Mouse (Mus musculus): ENCODE measurements around the gene 2610301B20Rik. TPM values are rescaled to one million over a fixed set of nuclear protein-coding genes. Genes with fewer than 3 reads are reported as not detected.
A peak's percentile ranks its signal among the peaks of the same experiment; 100 is the strongest.
"Not testable (repeated sequence)": the region's sequence is repeated elsewhere in the genome, so short reads cannot be mapped to it uniquely, and the experiment has no call there.

The 2610301B20Rik gene
- polyA plus RNA-seq, 1 experiment from 2014 or later, result 29.7 TPM

DNA sequence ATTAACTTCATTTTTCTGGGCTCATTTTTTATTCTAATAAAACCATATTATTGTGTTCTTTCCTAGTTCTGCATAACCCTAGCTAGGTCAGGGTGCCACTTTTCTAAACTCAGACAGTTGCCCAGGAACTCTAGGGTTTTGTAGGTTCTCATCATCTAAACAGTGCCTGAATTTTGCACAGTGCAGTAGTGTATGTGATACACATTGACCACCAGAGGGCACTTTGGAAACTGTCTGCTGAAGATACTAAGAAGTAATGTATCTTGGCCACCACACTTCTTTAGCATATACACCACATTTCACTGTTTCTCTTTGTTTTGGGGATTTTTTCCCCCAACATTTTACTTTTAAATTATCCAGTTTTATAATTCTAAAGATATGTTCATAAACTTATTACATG lies 22.6 kb downstream of the 2610301B20Rik start:
- Histone ChIP-seq H3K4me2 (replicated peaks; ENCODE audit: low read depth, low read length) (no peak overlapping the region), H3K9ac (replicated peaks; ENCODE audit: low read length) (no peak overlapping the region), H3K36me3 (ENCODE audit: insufficient read depth, low read length) (peaks cover 14% of the 10 kb centered on the region; the same call in 1 of the 2 replicates), H3K27ac (ENCODE audit: low read length) (no peak overlapping the region), H3K4me1 (ENCODE audit: insufficient read depth, low read length) (no peaks in the 10 kb centered on the region), H3K4me3 (ENCODE audit: low read length) (no peak overlapping the region), H3K9me3 (ENCODE audit: low read length) (no peaks in the 10 kb centered on the region), H3K27me3 (ENCODE audit: insufficient read depth, low read length) (no peaks in the 10 kb centered on the region)
- peak; percentile 65; the same call in 1 of the 2 replicates for ATAC-seq (ENCODE audit: low FRiP score, low TSS enrichment)

DNA sequence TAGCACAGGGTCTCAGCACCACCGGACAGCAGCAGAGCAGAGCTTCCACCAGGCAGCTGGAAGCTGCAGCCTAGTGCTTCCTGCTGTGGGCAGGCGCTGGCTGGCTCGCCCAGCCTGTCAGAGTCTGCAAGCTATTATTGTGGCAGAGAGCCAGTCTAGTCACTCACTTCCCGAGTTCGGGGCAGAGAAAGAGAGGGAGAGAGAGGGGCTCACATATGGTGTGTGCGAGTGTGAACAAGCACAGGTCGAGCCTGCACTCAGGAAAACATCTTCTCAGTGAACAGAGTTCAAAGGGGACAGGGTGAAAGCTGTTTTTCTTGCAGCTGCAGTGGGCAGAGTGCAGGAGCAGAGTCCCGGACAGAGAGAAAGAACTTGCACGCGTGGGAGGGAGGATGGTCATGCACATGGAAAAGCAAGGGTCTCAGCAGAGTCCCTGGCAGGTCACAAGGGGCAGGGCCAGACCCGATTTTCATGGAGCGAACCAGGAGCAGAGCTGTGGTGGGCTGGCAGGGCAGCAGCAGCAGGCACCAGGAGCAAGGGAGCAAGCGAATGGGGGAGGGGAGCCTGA lies 31.0 kb downstream of the 2610301B20Rik start:
- Histone ChIP-seq H3K4me3 (ENCODE audit: low read length) (peak overlapping the region; percentile 22), H3K27me3 (ENCODE audit: insufficient read depth, low read length) (no peaks in the 10 kb centered on the region), H3K4me2 (replicated peaks; ENCODE audit: low read depth, low read length) (peak overlapping the region; percentile 41), H3K4me1 (ENCODE audit: insufficient read depth, low read length) (peaks cover 8% of the 10 kb centered on the region), H3K27ac (ENCODE audit: low read length) (no peak overlapping the region), H3K9me3 (ENCODE audit: low read length) (no peaks in the 10 kb centered on the region), H3K9ac (replicated peaks; ENCODE audit: low read length) (peak overlapping the region; percentile 40), H3K36me3 (ENCODE audit: insufficient read depth, low read length) (no peaks in the 10 kb centered on the region)
- ATAC-seq (ENCODE audit: low FRiP score, low TSS enrichment), result peak; percentile 84
- WGBS, result 5% methylated on average over 13 of the region's 13 CpGs

DNA sequence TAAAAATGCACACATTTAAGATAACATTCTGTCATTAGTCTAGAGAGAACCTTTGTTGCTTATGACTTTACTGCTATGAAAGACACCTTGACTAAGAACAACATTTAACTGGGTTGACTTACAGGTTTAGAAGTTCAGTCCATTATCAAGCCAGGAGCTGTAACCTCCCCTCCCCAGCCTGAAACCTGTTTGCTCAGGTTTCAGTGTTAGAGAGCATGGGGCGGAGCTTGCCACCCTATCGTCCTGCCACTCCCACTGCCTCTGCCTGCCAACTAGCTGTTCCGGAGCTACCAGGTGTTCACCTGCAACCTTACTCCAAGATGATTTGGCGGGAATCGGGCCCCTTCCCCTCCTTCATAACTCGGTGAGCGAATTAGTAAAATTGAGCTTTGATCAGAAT lies 37.1 kb downstream of the 2610301B20Rik start:
- not testable (repeated sequence) for H3K36me3 ChIP-seq (ENCODE audit: insufficient read depth, low read length); H3K27me3 ChIP-seq (ENCODE audit: insufficient read depth, low read length); H3K27ac ChIP-seq (ENCODE audit: low read length); H3K4me3 ChIP-seq (ENCODE audit: low read length); H3K9ac ChIP-seq (replicated peaks; ENCODE audit: low read length); ATAC-seq (ENCODE audit: low FRiP score, low TSS enrichment); H3K4me1 ChIP-seq (ENCODE audit: insufficient read depth, low read length); H3K4me2 ChIP-seq (replicated peaks; ENCODE audit: low read depth, low read length); H3K9me3 ChIP-seq (ENCODE audit: low read length)
- WGBS, result 42% methylated on average over 7 of the region's 7 CpGs

DNA sequence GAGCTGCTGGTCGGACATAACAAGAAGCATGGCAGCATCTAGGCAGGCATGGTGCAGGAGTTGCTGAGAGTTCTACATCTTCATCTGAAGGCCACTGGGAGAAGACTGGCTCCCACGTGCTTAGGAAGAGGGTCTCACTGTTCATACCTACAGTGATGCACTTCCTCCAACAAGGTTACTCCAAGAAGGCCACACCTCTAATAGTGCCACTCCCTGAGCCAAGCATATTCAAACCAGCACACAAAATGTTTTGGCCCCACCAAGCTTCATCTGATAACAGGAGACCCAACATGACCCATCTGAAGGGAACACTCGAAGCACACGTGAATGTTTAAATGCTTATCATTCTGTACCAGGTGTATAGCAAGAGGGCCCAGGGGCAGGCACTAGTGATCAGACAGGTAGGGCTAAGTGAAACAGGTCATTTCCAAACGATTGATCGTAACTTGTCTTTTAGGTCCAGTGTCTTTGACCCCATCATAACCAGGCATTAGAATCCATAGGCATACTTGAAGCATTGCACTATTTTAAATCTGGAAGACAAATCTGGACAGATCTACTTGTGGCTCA lies 37.7 kb downstream of the 2610301B20Rik start:
- Histone ChIP-seq H3K9ac (replicated peaks; ENCODE audit: low read length) (no peak overlapping the region), H3K4me2 (replicated peaks; ENCODE audit: low read depth, low read length) (no peak overlapping the region), H3K4me1 (ENCODE audit: insufficient read depth, low read length) (no peaks in the 10 kb centered on the region), H3K27me3 (ENCODE audit: insufficient read depth, low read length) (no peaks in the 10 kb centered on the region), H3K36me3 (ENCODE audit: insufficient read depth, low read length) (no peaks in the 10 kb centered on the region), H3K9me3 (ENCODE audit: low read length) (no peaks in the 10 kb centered on the region), H3K27ac (ENCODE audit: low read length) (no peak overlapping the region), H3K4me3 (ENCODE audit: low read length) (no peak overlapping the region)
- no peak for ATAC-seq (ENCODE audit: low FRiP score, low TSS enrichment)
- WGBS, result 83% methylated on average over 6 of the region's 6 CpGs

DNA sequence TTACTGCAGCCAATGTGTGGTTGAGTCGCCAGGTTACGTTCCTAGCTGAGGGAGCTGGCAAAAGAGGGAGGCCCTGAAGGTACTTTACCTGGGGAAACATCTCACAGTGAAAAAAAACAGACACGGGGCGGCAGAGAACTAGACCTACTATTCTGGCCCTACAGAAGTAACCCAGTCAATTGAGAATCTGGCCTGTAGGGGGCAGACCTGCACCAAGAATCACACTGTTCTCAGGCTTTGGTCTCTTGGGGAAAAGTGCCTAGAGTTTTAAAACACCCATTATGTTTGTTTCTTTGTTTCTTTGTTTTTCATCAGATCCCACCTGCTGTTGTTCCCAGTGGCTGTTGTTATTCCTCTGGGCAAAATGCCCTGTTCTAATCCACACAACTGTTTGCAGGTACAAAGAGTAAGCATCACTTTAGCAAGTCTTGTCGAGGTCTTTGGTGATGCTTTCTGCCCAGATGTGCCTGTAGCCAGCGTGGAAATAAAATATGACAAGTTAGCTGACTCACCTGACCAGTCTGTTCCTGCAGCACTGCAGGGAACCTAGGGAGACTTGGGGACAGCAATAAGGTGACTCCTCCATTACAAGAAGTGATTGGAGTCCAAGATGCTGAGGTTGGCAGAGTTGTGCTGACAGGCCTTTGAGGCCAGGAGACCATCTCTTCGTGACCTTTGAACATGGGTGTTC lies 38.5 kb downstream of the 2610301B20Rik start:
- no peaks in the 10 kb centered on the region for H3K27me3 ChIP-seq (ENCODE audit: insufficient read depth, low read length)
- H3K4me2 ChIP-seq (replicated peaks; ENCODE audit: low read depth, low read length), result no peak overlapping the region
- H3K27ac ChIP-seq (ENCODE audit: low read length), result no peak overlapping the region
- WGBS, result 30% methylated on average over 7 of the region's 7 CpGs
- ATAC-seq (ENCODE audit: low FRiP score, low TSS enrichment), result peak; percentile 83
- no peaks in the 10 kb centered on the region for H3K4me1 ChIP-seq (ENCODE audit: insufficient read depth, low read length)
- H3K36me3 ChIP-seq (ENCODE audit: insufficient read depth, low read length), result no peaks in the 10 kb centered on the region
- H3K9ac ChIP-seq (replicated peaks; ENCODE audit: low read length), result no peak overlapping the region
- H3K9me3 ChIP-seq (ENCODE audit: low read length), result no peaks in the 10 kb centered on the region
- H3K4me3 ChIP-seq (ENCODE audit: low read length), result no peak overlapping the region

DNA sequence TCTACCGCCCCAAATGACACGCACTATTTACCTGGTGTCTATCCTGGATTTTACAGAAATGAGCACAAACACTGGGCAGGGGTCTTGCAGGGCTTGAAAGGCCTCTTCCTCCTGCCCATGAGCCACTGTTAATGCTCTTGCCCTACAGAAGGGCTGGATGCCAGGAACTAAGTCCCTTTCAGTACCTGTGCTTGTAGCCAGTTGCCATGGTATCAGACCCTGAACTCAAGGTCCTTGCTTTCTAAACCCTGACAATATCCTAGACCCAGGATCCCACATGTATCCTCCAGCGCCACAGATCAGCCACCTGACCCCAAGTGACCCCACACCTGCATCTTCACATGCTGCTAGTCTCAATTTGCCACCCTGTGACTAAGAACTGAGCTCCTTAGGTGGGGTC lies 39.1 kb downstream of the 2610301B20Rik start:
- H3K27me3 ChIP-seq (ENCODE audit: insufficient read depth, low read length), result no peaks in the 10 kb centered on the region
- no peak overlapping the region for H3K9ac ChIP-seq (replicated peaks; ENCODE audit: low read length)
- H3K4me3 ChIP-seq (ENCODE audit: low read length), result no peak overlapping the region
- no peaks in the 10 kb centered on the region for H3K4me1 ChIP-seq (ENCODE audit: insufficient read depth, low read length)
- no peak overlapping the region for H3K4me2 ChIP-seq (replicated peaks; ENCODE audit: low read depth, low read length)
- WGBS, result 85% methylated on average over 3 of the region's 3 CpGs
- H3K9me3 ChIP-seq (ENCODE audit: low read length), result no peaks in the 10 kb centered on the region
- ATAC-seq (ENCODE audit: low FRiP score, low TSS enrichment), result peak; percentile 50
- no peaks in the 10 kb centered on the region for H3K36me3 ChIP-seq (ENCODE audit: insufficient read depth, low read length)
- no peak overlapping the region for H3K27ac ChIP-seq (ENCODE audit: low read length)

DNA sequence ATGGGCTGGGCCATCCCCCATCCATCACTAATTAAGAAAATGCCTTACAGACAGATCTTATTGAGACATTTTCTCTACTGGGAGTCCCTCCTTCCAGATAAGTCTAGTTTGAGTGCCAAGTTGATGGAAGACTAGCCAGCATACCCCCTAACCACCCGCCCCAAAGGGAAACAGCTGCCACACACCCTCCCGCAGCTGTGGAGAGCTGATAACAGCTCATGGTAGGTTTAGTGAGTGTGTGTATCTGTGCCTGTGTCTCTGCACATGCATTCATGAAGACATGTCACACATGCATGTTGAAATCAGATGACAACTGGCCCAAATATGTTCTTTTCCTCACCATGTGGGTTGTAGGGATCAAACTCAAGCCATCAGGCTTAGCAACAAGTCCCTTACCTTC lies 40.5 kb downstream of the 2610301B20Rik start:
- Histone ChIP-seq H3K9me3 (ENCODE audit: low read length) (no peaks in the 10 kb centered on the region), H3K27me3 (ENCODE audit: insufficient read depth, low read length) (no peaks in the 10 kb centered on the region), H3K36me3 (ENCODE audit: insufficient read depth, low read length) (no peaks in the 10 kb centered on the region), H3K27ac (ENCODE audit: low read length) (no peak overlapping the region), H3K4me2 (replicated peaks; ENCODE audit: low read depth, low read length) (no peak overlapping the region), H3K4me3 (ENCODE audit: low read length) (no peak overlapping the region), H3K4me1 (ENCODE audit: insufficient read depth, low read length) (peaks cover 6% of the 10 kb centered on the region; the same call in 1 of the 2 replicates), H3K9ac (replicated peaks; ENCODE audit: low read length) (no peak overlapping the region)
- WGBS, result 81% methylated on average over 2 of the region's 2 CpGs
- no peak for ATAC-seq (ENCODE audit: low FRiP score, low TSS enrichment)

DNA sequence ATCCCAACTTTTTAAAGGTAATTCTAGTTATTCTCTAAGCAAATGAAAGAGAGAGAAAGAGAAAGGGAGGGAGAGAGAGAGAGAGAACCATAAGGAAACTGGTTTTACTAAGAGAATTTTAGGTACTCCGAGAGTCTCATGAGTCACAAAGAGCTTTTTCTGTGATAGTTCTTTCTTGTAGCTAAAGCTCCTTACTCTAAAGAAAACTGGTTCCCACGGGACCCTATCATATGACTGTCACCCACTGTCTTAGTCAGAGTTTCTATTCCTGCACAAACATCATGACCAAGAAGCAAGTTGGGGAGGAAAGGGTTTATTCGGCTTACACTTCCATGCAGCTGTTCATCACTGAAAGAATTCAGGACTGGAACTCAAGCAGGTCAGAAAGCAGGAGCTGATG lies 41.0 kb downstream of the 2610301B20Rik start:
- Histone ChIP-seq H3K9me3 (ENCODE audit: low read length) (no peaks in the 10 kb centered on the region), H3K9ac (replicated peaks; ENCODE audit: low read length) (no peak overlapping the region), H3K4me1 (ENCODE audit: insufficient read depth, low read length) (peaks cover 6% of the 10 kb centered on the region; the same call in 1 of the 2 replicates), H3K27me3 (ENCODE audit: insufficient read depth, low read length) (no peaks in the 10 kb centered on the region), H3K27ac (ENCODE audit: low read length) (no peak overlapping the region), H3K36me3 (ENCODE audit: insufficient read depth, low read length) (no peaks in the 10 kb centered on the region), H3K4me2 (replicated peaks; ENCODE audit: low read depth, low read length) (no peak overlapping the region), H3K4me3 (ENCODE audit: low read length) (no peak overlapping the region)
- no peak for ATAC-seq (ENCODE audit: low FRiP score, low TSS enrichment)
- WGBS, result 83% methylated on average over 3 of the region's 3 CpGs

DNA sequence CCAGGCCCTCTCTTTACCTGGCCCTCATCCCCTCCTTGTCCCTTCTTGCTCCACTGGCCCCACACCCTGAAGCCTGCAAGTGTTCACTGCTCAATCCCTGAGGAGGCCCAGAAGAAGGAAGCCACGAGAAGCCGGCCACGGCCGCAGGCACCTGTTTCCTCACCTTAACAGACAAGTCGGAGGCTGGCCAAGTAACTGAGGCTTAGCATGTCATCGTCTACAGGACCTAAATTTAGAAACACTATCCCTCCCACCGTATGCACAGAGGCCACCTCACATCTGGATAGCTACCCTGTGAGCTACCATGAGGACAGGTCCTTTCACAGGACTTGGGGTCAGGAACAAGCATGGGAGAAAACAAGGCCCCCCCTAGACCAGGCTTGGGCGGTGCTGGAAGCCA lies 44.1 kb downstream of the 2610301B20Rik start:
- no peak for ATAC-seq (ENCODE audit: low FRiP score, low TSS enrichment)
- H3K4me2 ChIP-seq (replicated peaks; ENCODE audit: low read depth, low read length), result no peak overlapping the region
- WGBS, result 74% methylated on average over 8 of the region's 8 CpGs

DNA sequence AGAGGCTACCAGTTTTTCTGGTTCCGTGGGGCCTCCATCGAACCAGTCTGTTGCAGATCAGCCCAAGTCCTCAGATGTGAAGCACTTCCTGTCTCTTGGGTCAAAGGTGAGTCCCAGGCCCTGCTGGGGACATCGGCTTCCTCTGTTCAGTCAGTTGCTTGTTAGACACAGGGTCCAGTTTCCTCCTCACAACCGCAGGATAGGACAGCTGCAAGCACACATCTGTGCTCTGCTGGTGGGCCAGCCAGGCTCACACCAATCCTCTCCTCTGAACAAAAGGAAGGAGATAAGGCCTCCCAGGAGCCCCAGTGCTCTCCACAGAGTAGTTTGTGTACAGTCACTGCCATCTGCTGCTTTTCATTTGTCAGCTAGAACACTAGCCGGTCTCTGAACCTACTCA lies 44.8 kb downstream of the 2610301B20Rik start:
- WGBS, result 48% methylated on average over 5 of the region's 5 CpGs
- no peak overlapping the region for H3K4me3 ChIP-seq (ENCODE audit: low read length)
- peak; percentile 41; the same call in 1 of the 2 replicates for ATAC-seq (ENCODE audit: low FRiP score, low TSS enrichment)
- H3K4me2 ChIP-seq (replicated peaks; ENCODE audit: low read depth, low read length), result no peak overlapping the region
- no peaks in the 10 kb centered on the region for H3K27me3 ChIP-seq (ENCODE audit: insufficient read depth, low read length)
- no peaks in the 10 kb centered on the region for H3K36me3 ChIP-seq (ENCODE audit: insufficient read depth, low read length)
- no peak overlapping the region for H3K27ac ChIP-seq (ENCODE audit: low read length)
- peaks cover 6% of the 10 kb centered on the region; the same call in 1 of the 2 replicates for H3K4me1 ChIP-seq (ENCODE audit: insufficient read depth, low read length)
- no peak overlapping the region for H3K9ac ChIP-seq (replicated peaks; ENCODE audit: low read length)
- no peaks in the 10 kb centered on the region for H3K9me3 ChIP-seq (ENCODE audit: low read length)

More for the DNA sequence above, 44.1 kb downstream of the 2610301B20Rik start:
- Histone ChIP-seq H3K4me3 (ENCODE audit: low read length) (no peak overlapping the region), H3K27ac (ENCODE audit: low read length) (no peak overlapping the region), H3K36me3 (ENCODE audit: insufficient read depth, low read length) (no peaks in the 10 kb centered on the region), H3K9me3 (ENCODE audit: low read length) (no peaks in the 10 kb centered on the region), H3K4me1 (ENCODE audit: insufficient read depth, low read length) (peaks cover 6% of the 10 kb centered on the region; the same call in 1 of the 2 replicates), H3K9ac (replicated peaks; ENCODE audit: low read length) (no peak overlapping the region), H3K27me3 (ENCODE audit: insufficient read depth, low read length) (no peaks in the 10 kb centered on the region)
